Mouse (Mus musculus) G1E (cell line): ENCODE data around the gene Mgat3. TPM values are rescaled to one million over a fixed set of nuclear protein-coding genes. Genes with fewer than 3 reads are reported as not detected.

Experiments
- ATAC-seq: 2 replicates; pipeline ENCODE4 v1.8.0; 2016; ENCODE audit warnings: mild to moderate bottlenecking; ENCODE audit not compliant: insufficient number of reproducible peaks, poor library complexity, low FRiP score, severe bottlenecking; ENCODE audit errors: extremely low read depth
- DNase-seq: peaks from one replicate; pipeline ENCODE4 v3.0.0; 2012; ENCODE audit warnings: low spot score
- H3K27me3 ChIP-seq: 2 replicates; pipeline ENCODE4 v1.6.1; 2012; ENCODE audit warnings: mild to moderate bottlenecking, low read length, inconsistent platforms; ENCODE audit not compliant: insufficient read depth
- H3K36me3 ChIP-seq: replicated peaks from 2 replicates; pipeline ENCODE3; 2012; ENCODE audit warnings: mild to moderate bottlenecking, inconsistent platforms
- H3K4me1 ChIP-seq: 2 replicates; pipeline ENCODE4 v1.6.1; 2012; ENCODE audit warnings: low read depth, low read length, inconsistent platforms, mixed read lengths; ENCODE audit not compliant: insufficient read depth
- H3K4me3 ChIP-seq: 2 replicates; pipeline ENCODE4 v1.5.1; 2012; ENCODE audit warnings: low read depth, mild to moderate bottlenecking, inconsistent platforms, low read length, moderate library complexity, mixed read lengths
- H3K9me3 ChIP-seq: replicated peaks from 2 replicates; pipeline ENCODE4 v1.6.1; 2012; ENCODE audit warnings: inconsistent platforms
- CTCF ChIP-seq: IDR thresholded peaks from 2 replicates; pipeline ENCODE4 v1.5.1; 2012; ENCODE audit warnings: low read depth, low read length, inconsistent platforms, mixed read lengths
- GATA1 ChIP-seq: IDR thresholded peaks from 2 replicates; pipeline ENCODE4 v1.6.1; 2012; ENCODE audit warnings: borderline replicate concordance, low read length, inconsistent platforms, mixed read lengths
- GATA2 ChIP-seq: IDR thresholded peaks from 2 replicates; pipeline ENCODE4 v1.6.1; 2012; ENCODE audit warnings: low read depth, low read length, inconsistent platforms, borderline replicate concordance
- POLR2AphosphoS5 ChIP-seq: IDR thresholded peaks from 2 replicates; pipeline ENCODE4 v1.6.1; 2012; ENCODE audit warnings: low read depth, low read length, inconsistent platforms; ENCODE audit not compliant: insufficient replicate concordance
- TAL1 ChIP-seq: conservative IDR thresholded peaks from 2 replicates; pipeline ENCODE4 v1.6.1; 2012; ENCODE audit warnings: low read depth, low read length, inconsistent platforms, mixed read lengths
- polyA plus RNA-seq: library from polyadenylated mRNA; stranded (reverse); fragments of >175 nt; gene quantifications from 2 replicates; pipeline ENCODE4 v1.2.3, GENCODE M21; 2012
- total RNA-seq, 2 experiments: library from RNA; stranded (forward) in 1 of 2; stranded (reverse) in 1 of 2; fragments of 200-1000 nt in 1 of 2; fragments of >200 nt in 1 of 2; fragmentation: Nextera tagmentation in 1 of 2; gene quantifications; 2 replicates each; pipeline ENCODE4 v1.2.3; 2014 to 2017

The Mgat3 gene
- total and polyA plus RNA-seq, 3 experiments: not detected

- Histone ChIP-seq H3K4me1 (no peaks in the 10 kb centered on the region), H3K36me3 (no peaks in the 10 kb centered on the region), H3K27me3 (peaks cover 87% of the 10 kb centered on the region), H3K4me3 (no peak overlapping the region), H3K9me3 (peaks cover 5% of the 10 kb centered on the region)
- DNase-seq (no peak), ATAC-seq (no peak)
- TF ChIP-seq POLR2AphosphoS5: no peak
- TF ChIP-seq TAL1: no peak
- no peak for TF ChIP-seq GATA2
- TF ChIP-seq CTCF: no peak
- no peak for TF ChIP-seq GATA1
Measured at GRCm38 (mm10) chr15:80170357-80170756, 3.2 kb upstream of the Mgat3 start.

GRCm38 (mm10) chr15:80171286-80171685, 2.2 kb upstream of the Mgat3 start:
- DNase-seq (no peak), ATAC-seq (no peak)

GRCm38 (mm10) chr15:80171791-80172190, 1.7 kb upstream of the Mgat3 start:
- TF ChIP-seq CTCF (no peak), GATA2 (no peak), POLR2AphosphoS5 (no peak), GATA1 (no peak), TAL1 (no peak)
- H3K4me1 ChIP-seq: no peaks in the 10 kb centered on the region
- no peak overlapping the region for H3K4me3 ChIP-seq
- DNase-seq (no peak), ATAC-seq (no peak)
- H3K9me3 ChIP-seq: peaks cover 5% of the 10 kb centered on the region
- H3K27me3 ChIP-seq: peaks cover 85% of the 10 kb centered on the region
- H3K36me3 ChIP-seq: no peaks in the 10 kb centered on the region

More at GRCm38 (mm10) chr15:80171286-80171685, 2.2 kb upstream of the Mgat3 start:
- no peaks in the 10 kb centered on the region for H3K4me1 ChIP-seq
- no peak for TF ChIP-seq GATA1
- no peak for TF ChIP-seq TAL1
- TF ChIP-seq CTCF: no peak
- no peak for TF ChIP-seq POLR2AphosphoS5
- TF ChIP-seq GATA2: no peak
- peaks cover 87% of the 10 kb centered on the region for H3K27me3 ChIP-seq
- H3K36me3 ChIP-seq: no peaks in the 10 kb centered on the region
- H3K4me3 ChIP-seq: no peak overlapping the region
- peaks cover 5% of the 10 kb centered on the region for H3K9me3 ChIP-seq

GRCm38 (mm10) chr15:80173781-80174597, 468 bp downstream of the Mgat3 start:
- ATAC-seq: no peak
- peaks cover 5% of the 10 kb centered on the region for H3K9me3 ChIP-seq
- no peaks in the 10 kb centered on the region for H3K36me3 ChIP-seq
- peaks cover 81% of the 10 kb centered on the region for H3K27me3 ChIP-seq
- TF ChIP-seq GATA1: no peak
- TF ChIP-seq GATA2: no peak
- TF ChIP-seq CTCF: no peak
- TF ChIP-seq POLR2AphosphoS5: no peak
- no peak overlapping the region for H3K4me3 ChIP-seq
- no peaks in the 10 kb centered on the region for H3K4me1 ChIP-seq
- DNase-seq: no peak

GRCm38 (mm10) chr15:80174598-80174875, 1.0 kb downstream of the Mgat3 start:
- DNase-seq (no peak), ATAC-seq (no peak)
- Histone ChIP-seq H3K36me3 (no peaks in the 10 kb centered on the region), H3K4me3 (no peak overlapping the region), H3K27me3 (peaks cover 76% of the 10 kb centered on the region), H3K4me1 (no peaks in the 10 kb centered on the region), H3K9me3 (peaks cover 5% of the 10 kb centered on the region)
- TF ChIP-seq CTCF: no peak
- TF ChIP-seq TAL1: no peak
- TF ChIP-seq POLR2AphosphoS5: no peak
- TF ChIP-seq GATA2: no peak
- TF ChIP-seq GATA1: no peak

GRCm38 (mm10) chr15:80175316-80175715, 1.8 kb downstream of the Mgat3 start:
- DNase-seq (no peak), ATAC-seq (no peak)
- no peak for TF ChIP-seq POLR2AphosphoS5
- no peak for TF ChIP-seq GATA2
- TF ChIP-seq CTCF: no peak
- no peak for TF ChIP-seq GATA1
- no peak for TF ChIP-seq TAL1
- peaks cover 5% of the 10 kb centered on the region for H3K9me3 ChIP-seq
- H3K4me3 ChIP-seq: no peak overlapping the region
- H3K27me3 ChIP-seq: peaks cover 71% of the 10 kb centered on the region
- H3K36me3 ChIP-seq: no peaks in the 10 kb centered on the region
- no peaks in the 10 kb centered on the region for H3K4me1 ChIP-seq

- no peaks in the 10 kb centered on the region for H3K36me3 ChIP-seq
- ATAC-seq (no peak), DNase-seq (no peak)
- no peaks in the 10 kb centered on the region for H3K4me1 ChIP-seq
- peaks cover 67% of the 10 kb centered on the region for H3K27me3 ChIP-seq
- no peak overlapping the region for H3K4me3 ChIP-seq
- no peak for TF ChIP-seq TAL1
- no peak for TF ChIP-seq GATA2
- no peak for TF ChIP-seq POLR2AphosphoS5
- no peak for TF ChIP-seq GATA1
- no peak for TF ChIP-seq CTCF
- peaks cover 5% of the 10 kb centered on the region for H3K9me3 ChIP-seq
Measured at GRCm38 (mm10) chr15:80175756-80176155, 2.2 kb downstream of the Mgat3 start.
